14 mouse cellular contexts compared by ENCODE assay signal in genomic region chr2:31268631-31269030, GRCm38 (mm10). TPM values are rescaled to one million over a fixed set of nuclear protein-coding genes. Genes with fewer than 3 reads are reported as not detected.
A peak's percentile ranks its signal among the peaks of the same experiment; 100 is the strongest.
DNase-seq lines count a peak whose midpoint lies in the region; ATAC-seq and TF ChIP-seq lines count a peak whose summit lies in the region.
"Had no signal": no experiment of that assay in that cellular context is flagged by ENCODE, and none has a peak within 500 bp of the region (broad histone marks: within the 10 kb centered on the region; RNA-seq: fewer than 3 reads in every experiment).

No protein-coding gene starts in this region.

- no peak for ATAC-seq in heart, embryonic 12.5 days (ENCODE audit: insufficient number of reproducible peaks, low FRiP score)
- no peak for ATAC-seq in embryonic facial prominence, embryonic 14.5 days (ENCODE audit: low read depth)
- ATAC-seq: liver, postnatal 0 days had no signal

- H3K9me3 ChIP-seq in heart, embryonic 12.5 days (replicated peaks) = no peaks in the 10 kb centered on the region
- no peaks in the 10 kb centered on the region for H3K9me3 ChIP-seq in embryonic facial prominence, embryonic 14.5 days (ENCODE audit: control insufficient read depth, low read length)
- H3K9me3 ChIP-seq in limb, embryonic 10.5 days (replicated peaks) = no peaks in the 10 kb centered on the region
- H3K9me3 ChIP-seq: embryonic facial prominence, embryonic 15.5 days; heart, embryonic 13.5 days; limb, embryonic 15.5 days had no signal

- H3K36me3 ChIP-seq in heart, embryonic 12.5 days = peaks cover 23% of the 10 kb centered on the region
- H3K36me3 ChIP-seq in embryonic facial prominence, embryonic 14.5 days (ENCODE audit: control insufficient read depth, insufficient read depth, low read length) = no peaks in the 10 kb centered on the region
- peaks cover 60% of the 10 kb centered on the region for H3K36me3 ChIP-seq in limb, embryonic 10.5 days

- TF ChIP-seq CTCF in layer of hippocampus, adult 2 months (conservative IDR thresholded peaks at IDR 0.05) = no peak

- H3K9ac ChIP-seq in heart, embryonic 12.5 days = 0 out of 2 replicates have a peak overlapping the region, but pooled peaks have one; percentile 0
- no peak overlapping the region for H3K9ac ChIP-seq in embryonic facial prominence, embryonic 14.5 days (ENCODE audit: low read depth, low read length)
- H3K9ac ChIP-seq: embryonic facial prominence, embryonic 15.5 days; heart, embryonic 13.5 days; limb, embryonic 15.5 days; liver, postnatal 0 days had no signal

- peaks cover 52% of the 10 kb centered on the region for H3K4me1 ChIP-seq in heart, embryonic 12.5 days (replicated peaks)
- peaks cover 38% of the 10 kb centered on the region for H3K4me1 ChIP-seq in embryonic facial prominence, embryonic 14.5 days (ENCODE audit: control insufficient read depth, insufficient read depth, low read length)
- peaks cover 48% of the 10 kb centered on the region for H3K4me1 ChIP-seq in limb, embryonic 10.5 days

- DNase-seq in heart, postnatal 36 days = no peak
- DNase-seq in layer of hippocampus, adult 2 months (ENCODE audit: low spot score in 2 of 2) = no peak
- no peak for DNase-seq in layer of hippocampus, postnatal 14 days (ENCODE audit: low spot score in 2 of 2)
- DNase-seq in embryonic facial prominence, embryonic 14.5 days (ENCODE audit: low spot score) = peak; percentile 4
- DNase-seq in limb, embryonic 10.5 days (ENCODE audit: low spot score) = no peak
- no peak for DNase-seq in ovary, adult 18-20 months (ENCODE audit: low spot score)
- DNase-seq in urinary bladder, postnatal 10 days (ENCODE audit: low spot score) = no peak
- DNase-seq: B cell, adult 2 months; gastrocnemius, postnatal 25 days; liver, postnatal 0 days had no signal

- H3K4me2 ChIP-seq in heart, embryonic 12.5 days = no peak overlapping the region
- no peak overlapping the region for H3K4me2 ChIP-seq in embryonic facial prominence, embryonic 14.5 days (ENCODE audit: low read depth, low read length)
- H3K4me2 ChIP-seq: embryonic facial prominence, embryonic 15.5 days; heart, embryonic 13.5 days; limb, embryonic 15.5 days had no signal

- intact Hi-C loops in heart, postnatal 36 days (cut with DNase I) = no loop called here

- H3K4me3 ChIP-seq in heart, embryonic 12.5 days = no peak overlapping the region
- H3K4me3 ChIP-seq in layer of hippocampus, adult 2 months = no peak overlapping the region
- H3K4me3 ChIP-seq in embryonic facial prominence, embryonic 14.5 days (ENCODE audit: low read depth, low read length) = no peak overlapping the region
- H3K4me3 ChIP-seq in limb, embryonic 10.5 days = no peak overlapping the region
- H3K4me3 ChIP-seq: embryonic facial prominence, embryonic 15.5 days; heart, embryonic 13.5 days; limb, embryonic 15.5 days had no signal

- H3K27ac ChIP-seq in heart, embryonic 12.5 days (ENCODE audit: poor library complexity, severe bottlenecking) = no peak overlapping the region
- peak overlapping the region; percentile 67 for H3K27ac ChIP-seq in layer of hippocampus, adult 2 months
- H3K27ac ChIP-seq in embryonic facial prominence, embryonic 14.5 days (replicated peaks; ENCODE audit: low read depth, low read length) = no peak overlapping the region
- H3K27ac ChIP-seq in limb, embryonic 10.5 days = peak overlapping the region; percentile 14; the same call in 1 of the 2 replicates
- H3K27ac ChIP-seq: embryonic facial prominence, embryonic 15.5 days; heart, embryonic 13.5 days; limb, embryonic 15.5 days had no signal

- H3K27me3 ChIP-seq in heart, embryonic 12.5 days (replicated peaks) = no peaks in the 10 kb centered on the region
- no peaks in the 10 kb centered on the region for H3K27me3 ChIP-seq in embryonic facial prominence, embryonic 14.5 days (replicated peaks; ENCODE audit: control insufficient read depth, insufficient read depth, low read length)
- no peaks in the 10 kb centered on the region for H3K27me3 ChIP-seq in limb, embryonic 10.5 days (ENCODE audit: low read depth, poor library complexity, severe bottlenecking)
- H3K27me3 ChIP-seq: embryonic facial prominence, embryonic 15.5 days; heart, embryonic 13.5 days; limb, embryonic 15.5 days had no signal

- WGBS in heart, embryonic 12.5 days = 53% methylated on average over 5 of the region's 5 CpGs
- 33% methylated on average over 5 of the region's 5 CpGs for WGBS in embryonic facial prominence, embryonic 14.5 days
- 57% methylated on average over 5 of the region's 5 CpGs for whole genome bisulfite sequencing in limb, embryonic 10.5 days

RNA-seq across cellular contexts. Expression of gene Ncs1, which starts 23.0 kb away (rescaled TPM):
- 51.7 and 52.8 TPM in 2 replicates for polyA plus RNA-seq in heart, embryonic 12.5 days (2016; fragmentation: Nextera tagmentation; extraction: Ambion mirVana)
- total RNA-seq in heart, postnatal 36 days (2021) = 10 to 100 TPM in 1 of 2 experiments, 1 to 10 TPM in 1; 9.5 to 10.5 TPM
- 100 to 1,000 TPM; 285 to 294 TPM for total RNA-seq in layer of hippocampus, adult 2 months (2021)
- total RNA-seq in layer of hippocampus, postnatal 14 days (2021) = 100 to 1,000 TPM; 173 to 197 TPM
- 45.6 and 49.2 TPM in 2 replicates for polyA plus RNA-seq in embryonic facial prominence, embryonic 14.5 days (2014; fragmentation: Nextera tagmentation; extraction: Ambion mirVana)
- polyA plus RNA-seq in limb, embryonic 10.5 days (2016; fragmentation: Nextera tagmentation; extraction: Ambion mirVana) = 57.5 and 62.0 TPM in 2 replicates

RNA-seq across cellular contexts. Expression of gene Hmcn2, which starts 45.6 kb away (rescaled TPM):
- 0.42 and 0.49 TPM in 2 replicates for polyA plus RNA-seq in heart, embryonic 12.5 days (2016; fragmentation: Nextera tagmentation; extraction: Ambion mirVana)
- 10 to 100 TPM; 12.5 to 16.2 TPM for total RNA-seq in heart, postnatal 36 days (2021)
- total RNA-seq in layer of hippocampus, adult 2 months (2021) = under 1 TPM; 0.32 to 0.51 TPM
- total RNA-seq in layer of hippocampus, postnatal 14 days (2021) = under 1 TPM; 0.30 to 0.69 TPM
- polyA plus RNA-seq in embryonic facial prominence, embryonic 14.5 days (2014; fragmentation: Nextera tagmentation; extraction: Ambion mirVana) = 1.0 TPM in 2 replicates
- polyA plus RNA-seq in limb, embryonic 10.5 days (2016; fragmentation: Nextera tagmentation; extraction: Ambion mirVana) = 0.19 TPM in 1 of 2 replicates, not detected in the other

Comparison
In these comparisons a context has a peak if more than half of its experiments do, and no peak if none do; other contexts are left out.
1. H3K27ac ChIP-seq: peak in layer of hippocampus, adult 2 months (single experiment) and limb, embryonic 10.5 days (single experiment); none in heart, embryonic 12.5 days (single experiment) and embryonic facial prominence, embryonic 14.5 days (single experiment).
2. RNA of gene Ncs1, which starts 23.0 kb away (total RNA-seq): 285 to 294 TPM in layer of hippocampus, adult 2 months and 173 to 197 TPM in layer of hippocampus, postnatal 14 days; 9.5 to 10.5 TPM in heart, postnatal 36 days; every median in the first group is over 10 times any median in the second.
3. RNA of gene Hmcn2, which starts 45.6 kb away (total RNA-seq): 12.5 to 16.2 TPM in heart, postnatal 36 days; 0.30 to 0.69 TPM in layer of hippocampus, postnatal 14 days and 0.32 to 0.51 TPM in layer of hippocampus, adult 2 months; every median in the first group is over 4 times any median in the second.